Mouse (Mus musculus): ENCODE results near the gene Rasal1.

The Rasal1 gene

DNA sequence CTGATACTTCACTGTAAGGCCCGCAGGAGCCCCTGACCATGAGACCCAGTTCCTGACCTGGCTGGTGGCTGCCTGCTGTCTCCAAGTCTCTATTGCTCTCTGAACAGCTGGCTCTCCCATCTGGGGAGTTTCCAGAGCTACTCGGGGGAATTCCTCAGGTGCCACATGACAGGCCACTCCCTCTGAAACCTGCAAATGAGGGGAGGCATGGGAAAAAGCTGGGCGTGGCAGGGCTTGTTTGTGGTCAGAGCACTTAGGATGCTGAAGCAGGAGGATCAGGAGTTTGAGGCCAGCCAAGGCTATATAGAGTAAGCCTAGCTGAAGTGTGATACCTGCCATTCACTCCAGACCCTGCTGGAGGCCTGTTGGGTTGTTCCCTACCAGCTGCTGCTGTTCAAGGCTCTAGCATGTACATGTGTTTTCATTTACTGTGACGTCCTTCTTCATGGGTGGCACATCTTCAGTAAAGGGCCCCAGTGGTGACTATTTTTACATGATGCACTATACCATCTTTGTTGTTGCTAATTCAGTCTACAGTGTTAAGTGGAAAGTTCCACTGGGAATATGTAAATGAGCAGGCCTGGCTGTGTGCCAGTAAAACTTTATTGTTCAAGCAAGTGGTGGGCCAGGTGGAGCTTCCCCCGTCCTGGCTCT is 26.3 kb upstream of the Rasal1 start:
- DNase-seq: peak in 1 of 2 experiments; percentile 22

DNA sequence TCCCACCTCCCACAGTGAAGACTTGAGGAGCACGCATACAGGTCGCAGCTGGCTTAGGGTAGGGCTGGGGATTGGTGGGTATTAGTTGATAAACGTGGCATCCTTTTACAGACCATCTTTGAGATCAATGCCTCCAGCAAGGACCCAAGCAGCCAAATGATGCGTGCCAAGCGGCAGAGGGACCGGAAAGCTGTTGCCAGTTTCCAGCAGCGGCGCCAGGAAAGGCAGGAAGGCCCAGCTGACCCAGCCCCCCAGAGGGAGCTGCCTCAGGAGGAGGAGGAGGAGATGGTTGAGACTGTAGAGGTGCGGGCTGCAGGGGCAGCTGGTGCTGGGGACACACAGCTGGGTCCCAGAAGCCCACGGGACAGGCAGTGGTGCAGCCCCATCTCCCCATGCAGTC is 24.2 kb upstream of the Rasal1 start:
- no peak for DNase-seq

DNA sequence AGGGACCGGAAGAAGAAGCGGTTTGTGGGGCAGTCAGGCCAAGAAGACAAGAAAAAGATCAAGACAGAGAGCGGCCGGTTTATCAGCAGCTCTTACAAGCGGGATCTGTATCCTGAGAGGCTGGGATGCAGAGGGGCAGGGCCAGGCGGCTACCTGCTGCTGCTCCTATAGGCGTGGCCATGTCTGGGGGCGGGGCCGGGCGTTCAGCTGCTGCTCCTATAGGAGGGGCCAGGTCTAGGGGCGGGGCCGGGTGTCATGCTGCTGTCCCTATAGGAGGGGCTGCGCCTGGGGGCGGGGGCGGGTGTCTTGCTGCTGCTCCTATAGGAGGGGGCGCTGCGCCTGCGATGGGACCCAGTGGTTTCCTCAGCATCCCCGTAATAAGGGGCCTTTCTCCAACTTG is 22.2 kb upstream of the Rasal1 start:
- DNase-seq: peak; percentile 74 to 82

- DNase-seq: no peak
These were observed 20.9 kb upstream of the Rasal1 start for GRCm38 (mm10) chr5:120627515-120628300.

- DNase-seq: peak in 1 of 2 experiments; percentile 60
These were observed 20.0 kb upstream of the Rasal1 start for GRCm38 (mm10) chr5:120628624-120629023.

DNA sequence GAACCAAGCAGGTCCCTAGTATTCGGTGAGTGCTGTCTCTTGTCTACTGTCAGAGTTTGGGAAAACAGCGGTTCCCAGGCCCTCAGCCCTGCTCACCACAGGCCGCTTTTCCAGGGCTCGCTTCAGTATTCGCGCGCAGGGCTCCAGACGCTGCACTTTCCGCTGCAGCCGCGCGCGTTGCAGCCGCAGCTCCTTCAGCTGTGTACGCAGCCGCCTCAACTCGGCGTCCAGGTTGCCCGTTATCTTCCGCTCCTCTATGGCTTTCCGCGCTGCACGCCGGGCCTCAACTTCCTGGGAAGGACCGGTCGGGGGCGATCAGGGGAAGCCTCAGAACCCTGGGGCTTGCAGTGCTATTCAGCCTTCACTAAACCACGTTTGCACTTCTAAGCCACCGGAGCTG is 17.5 kb upstream of the Rasal1 start:
- DNase-seq: no peak

GRCm38 (mm10) chr5:120631892-120632291 is 16.7 kb upstream of the Rasal1 start:
- DNase-seq: no peak

DNA sequence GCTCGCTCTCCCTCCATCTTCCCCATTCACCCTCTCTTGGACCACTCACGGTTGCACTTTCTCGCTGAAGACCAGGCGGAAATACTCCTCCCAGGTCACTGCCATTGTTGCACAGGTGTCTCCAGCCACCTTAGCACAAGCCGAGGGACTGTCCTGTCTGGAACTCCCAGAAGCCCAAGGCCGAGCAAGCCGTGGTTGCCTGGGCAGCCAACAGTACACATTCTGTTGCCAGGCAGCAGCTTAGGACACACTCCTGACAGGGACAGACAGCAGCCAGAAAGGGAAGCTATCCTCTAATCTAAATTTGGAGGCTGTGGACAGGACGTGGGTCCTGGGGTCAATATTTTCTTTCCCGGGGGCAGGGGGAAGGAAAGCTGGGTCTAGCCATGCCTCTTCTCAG is 14.5 kb upstream of the Rasal1 start, which contains the start of gene Cfap73:
TSS of gene Cfap73 (minus strand) at position 105 of the 400 bp plus-strand sequence.
- DNase-seq: no peak

DNA sequence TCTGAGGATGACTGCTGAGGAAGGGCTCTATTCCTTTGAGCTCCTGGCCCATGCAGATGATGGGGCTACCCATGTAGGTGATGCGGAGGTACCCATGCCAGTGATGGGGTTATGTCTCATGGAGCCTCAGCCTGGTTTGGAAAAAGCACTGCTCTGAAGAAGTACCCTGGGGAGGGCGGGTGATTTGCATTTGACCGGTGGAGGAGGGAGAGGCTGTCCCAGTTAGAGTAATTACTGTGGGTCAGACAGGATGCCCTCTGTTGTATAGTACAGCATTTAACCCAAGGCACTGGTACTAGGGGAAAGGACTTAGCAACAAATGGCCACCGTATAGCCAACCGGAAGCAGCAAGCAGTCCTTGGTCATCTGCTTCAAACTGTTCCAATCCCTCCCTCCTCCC is 13.8 kb upstream of the Rasal1 start:
- DNase-seq: no peak

- DNase-seq: no peak
These were observed 13.0 kb upstream of the Rasal1 start for GRCm38 (mm10) chr5:120635633-120636032.

- no peak for DNase-seq
These were observed 8.5 kb upstream of the Rasal1 start for GRCm38 (mm10) chr5:120640094-120640493.

- DNase-seq: peak; percentile 42 to 59
These were observed 5.1 kb upstream of the Rasal1 start for GRCm38 (mm10) chr5:120643365-120644085.

- no peak for DNase-seq
These were observed 4.4 kb upstream of the Rasal1 start for GRCm38 (mm10) chr5:120644227-120644626.

GRCm38 (mm10) chr5:120645851-120646250 is 2.8 kb upstream of the Rasal1 start:
- DNase-seq: no peak

DNA sequence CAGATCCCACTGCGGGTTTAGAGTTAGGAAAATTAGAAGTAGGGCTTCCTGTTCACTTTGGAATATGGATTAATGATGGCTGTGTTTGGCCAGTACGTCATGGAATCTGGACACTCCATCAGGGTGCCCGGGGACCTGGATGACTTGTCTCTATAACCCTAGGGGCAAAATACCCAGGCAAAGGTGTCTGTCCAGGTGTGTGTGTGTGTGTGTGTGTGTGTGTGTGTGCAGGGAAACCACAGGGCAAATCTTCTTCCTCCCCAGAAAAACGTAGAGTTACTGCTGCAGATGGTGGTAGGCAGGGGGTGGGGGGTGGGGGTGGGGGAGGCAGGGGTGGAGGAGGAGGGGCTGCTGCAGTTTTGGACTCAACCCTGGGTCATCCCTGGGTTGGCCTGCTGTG is 1.3 kb upstream of the Rasal1 start:
- no peak for DNase-seq

GRCm38 (mm10) chr5:120647814-120648491 is 659 bp upstream of the Rasal1 start:
- no peak for DNase-seq

GRCm38 (mm10) chr5:120649374-120649933 is 842 bp downstream of the Rasal1 start:
- no peak for DNase-seq

DNA sequence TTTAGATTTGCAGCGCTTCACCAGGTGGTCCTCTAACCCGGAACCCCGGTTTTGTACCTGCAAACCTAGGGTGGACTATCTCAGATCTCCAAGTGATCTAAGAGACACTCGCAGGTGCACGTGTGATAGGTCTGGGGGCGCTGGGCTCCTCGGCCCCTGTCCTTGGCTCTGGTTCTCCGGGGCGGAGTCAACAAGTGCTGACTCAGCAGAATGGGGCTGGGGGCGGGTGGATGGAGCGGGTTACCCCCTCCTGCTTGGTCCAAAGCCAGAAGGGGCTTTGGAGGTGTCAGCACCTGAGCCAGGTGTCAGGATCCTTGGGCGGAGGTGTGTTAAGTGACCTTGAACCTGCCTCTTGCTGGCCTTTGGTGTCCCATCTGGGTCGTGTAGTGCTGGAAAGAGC is 1.3 kb downstream of the Rasal1 start:
- no peak for DNase-seq

DNA sequence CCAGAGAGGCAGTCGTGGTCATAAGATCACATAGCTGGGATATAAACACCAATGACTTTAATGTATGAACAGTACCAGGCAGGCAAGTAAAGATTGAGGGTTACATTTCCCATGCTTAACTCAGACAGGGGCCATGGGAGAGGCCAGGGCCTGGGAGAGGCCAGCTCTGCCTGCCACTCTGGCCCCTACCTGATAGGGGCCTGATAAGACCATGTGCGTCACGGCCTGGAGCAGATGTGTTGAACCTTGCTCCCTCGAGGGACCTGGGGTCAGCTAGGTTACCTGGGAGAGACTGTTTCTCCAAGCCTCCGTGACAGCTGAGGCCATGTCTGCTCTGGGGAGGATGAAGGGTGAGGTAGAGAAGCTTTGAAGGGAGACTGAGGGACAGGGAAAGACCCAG is 2.6 kb downstream of the Rasal1 start:
- no peak for DNase-seq

- no peak for DNase-seq
These were observed 4.5 kb downstream of the Rasal1 start for GRCm38 (mm10) chr5:120652915-120653701.

- no peak for DNase-seq
These were observed 5.3 kb downstream of the Rasal1 start for GRCm38 (mm10) chr5:120653873-120654272.

GRCm38 (mm10) chr5:120656281-120656751 is 7.7 kb downstream of the Rasal1 start:
- DNase-seq: no peak
